Mouse (Mus musculus) spleen, adult 2 months (tissue): Measurements from ENCODE around the gene Gle1. TPM values are rescaled to one million over a fixed set of nuclear protein-coding genes. Genes with fewer than 3 reads are reported as not detected.

Experiments used
- DNase-seq, 2 experiments: peaks; one replicate each; pipeline versions ENCODE4 v3.0.0 to v3.0.0-alpha.2; 2012 to 2021; ENCODE audit warnings: low spot score in 2 of 2, low read depth in 1 of 2
- H3K27ac ChIP-seq: fragments of 200-500 bp; 2 replicates; pipeline ENCODE4 v1.5.1; 2012; ENCODE audit warnings: low read length, inconsistent platforms; ENCODE audit not compliant: insufficient read depth
- H3K27me3 ChIP-seq: fragments of 200-500 bp; 2 replicates; pipeline ENCODE4 v1.6.1; 2012; ENCODE audit warnings: mild to moderate bottlenecking, moderate library complexity, low read length, inconsistent platforms; ENCODE audit not compliant: control insufficient read depth, insufficient read depth
- H3K36me3 ChIP-seq: fragments of 200-500 bp; 2 replicates; pipeline ENCODE4 v1.6.1; 2012; ENCODE audit warnings: mild to moderate bottlenecking, low read length, inconsistent platforms; ENCODE audit not compliant: control insufficient read depth, insufficient read depth
- H3K4me1 ChIP-seq: fragments of 200-500 bp; 2 replicates; pipeline ENCODE4 v1.6.1; 2011; ENCODE audit warnings: inconsistent platforms; ENCODE audit not compliant: control insufficient read depth, insufficient read depth, insufficient read length
- H3K4me3 ChIP-seq: fragments of 200-500 bp; 2 replicates; pipeline ENCODE4 v1.5.1; 2011; ENCODE audit warnings: mild to moderate bottlenecking, inconsistent platforms; ENCODE audit not compliant: insufficient read depth, insufficient read length; ENCODE audit errors: extremely low read depth
- CTCF ChIP-seq: fragments of 200-500 bp; IDR thresholded peaks from 2 replicates; pipeline ENCODE4 v1.5.1; 2011; ENCODE audit warnings: mild to moderate bottlenecking, inconsistent platforms; ENCODE audit not compliant: insufficient read depth, insufficient read length, insufficient replicate concordance; ENCODE audit errors: extremely low read depth
- POLR2A ChIP-seq: fragments of 200-500 bp; IDR thresholded peaks from 2 replicates; pipeline ENCODE4 v1.6.1; 2011; ENCODE audit warnings: low read depth, low read length, inconsistent platforms
- WGBS: fragments of 180-500 bp; shearing (Covaris S2); methylation state at CpG from one replicate; pipeline ENCODE4 v1.1.7; 2018; 5-methylcytosine and 5-hydroxymethylcytosine counted together
- polyA plus RNA-seq: library from polyadenylated mRNA; depleted of rRNA; stranded (reverse); fragments of >200 nt; gene quantifications from 2 replicates; pipeline ENCODE4 v1.2.3, GENCODE M21; 2012

Gene Gle1
- polyA plus RNA-seq, 1 experiment: 14.5 TPM

DNA sequence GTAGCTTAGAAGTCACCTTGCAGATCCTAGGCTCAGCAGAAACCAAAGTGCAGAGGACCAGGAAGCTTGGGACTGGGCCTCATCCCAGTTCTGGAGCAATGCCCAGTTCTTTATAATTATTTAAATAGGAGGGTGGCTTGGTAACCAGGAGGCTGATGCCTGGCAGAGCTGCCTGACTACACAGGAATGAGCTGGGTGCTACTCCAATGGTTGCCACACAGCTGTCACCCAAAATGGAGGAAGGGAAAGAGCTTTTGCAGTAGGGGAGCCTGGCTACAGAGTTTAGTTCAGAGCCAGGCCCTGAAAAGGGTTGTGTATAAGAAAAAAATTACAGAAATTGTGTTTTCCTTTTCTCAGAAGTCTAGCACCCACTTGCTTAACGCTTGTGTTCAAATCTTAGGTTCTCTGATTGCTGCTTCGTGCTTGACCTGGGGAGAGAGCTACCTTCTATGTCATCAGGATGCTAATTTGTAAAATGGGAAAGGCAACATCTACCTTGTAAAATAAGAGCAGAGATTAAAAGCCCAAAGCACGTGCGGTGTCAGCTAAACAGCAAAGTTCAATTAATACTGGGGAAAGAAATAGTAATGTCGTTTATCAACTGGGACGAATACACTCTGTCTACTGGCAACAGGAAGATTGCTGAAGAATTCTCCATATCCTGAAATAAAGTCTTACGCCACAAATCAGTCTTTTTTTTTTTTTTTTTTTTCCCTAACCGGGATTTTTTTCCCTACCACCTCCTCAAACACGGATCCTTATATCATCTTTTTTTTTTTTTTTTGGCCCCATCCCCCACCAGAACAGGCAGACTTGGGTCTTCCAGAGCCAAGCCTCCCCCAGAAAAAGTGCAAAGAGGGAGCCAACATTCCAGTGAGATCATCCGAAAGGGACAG, 29.4 kb downstream of the Gle1 start:
- Histone ChIP-seq H3K36me3 (peaks cover 3% of the 10 kb centered on the region), H3K4me1 (no peaks in the 10 kb centered on the region; the same call in none of the 2 replicates), H3K27ac (peak overlapping the region; percentile 86), H3K27me3 (peaks cover 3% of the 10 kb centered on the region; the same call in 1 of the 2 replicates), H3K4me3 (peak overlapping the region; percentile 100)
- 22% methylated on average over 10 of the region's 10 CpGs for WGBS
- no peak for DNase-seq
- TF ChIP-seq POLR2A: no peak
- TF ChIP-seq CTCF: no peak

DNA sequence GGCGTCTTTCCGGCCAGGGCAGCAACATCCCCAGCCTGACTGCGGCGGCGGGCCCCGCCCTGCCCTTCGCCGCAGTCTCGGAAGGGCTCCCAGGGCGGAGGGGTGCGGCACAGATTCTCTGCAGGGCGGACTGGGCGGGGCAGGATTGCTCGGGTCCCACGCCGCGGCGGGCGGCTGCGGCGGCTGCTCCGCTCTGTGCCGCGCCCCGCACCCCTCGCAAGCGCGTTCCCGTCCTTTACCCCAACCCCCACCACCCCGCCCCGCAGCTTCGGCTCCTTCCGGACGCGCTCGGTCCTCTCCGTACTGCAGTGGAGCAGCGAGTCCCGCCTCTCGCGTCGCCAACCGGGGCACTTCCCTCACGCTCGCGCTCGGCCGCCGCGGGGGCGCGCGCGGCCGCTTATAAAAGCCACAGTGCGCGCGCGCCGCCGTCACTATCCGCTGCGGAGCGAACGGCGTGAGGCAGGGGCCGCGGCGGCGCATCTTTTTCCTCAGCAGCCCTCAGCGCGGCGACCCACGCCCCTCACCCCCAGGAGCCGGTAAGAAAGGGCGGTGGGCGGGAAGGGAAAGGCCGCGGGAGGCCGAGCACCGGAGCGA, 30.1 kb downstream of the Gle1 start, which contains the start of gene Sptan1:
Gene Sptan1, plus strand, starts transcription at position 311 of the 594 bp plus-strand sequence.
- under 1% methylated on average over 82 of the region's 82 CpGs for WGBS
- Histone ChIP-seq H3K27me3 (peaks cover 3% of the 10 kb centered on the region; the same call in 1 of the 2 replicates), H3K27ac (peak within 1 kb of the TSS; percentile 97), H3K4me3 (peak within 1 kb of the TSS; percentile 100), H3K36me3 (peaks cover 4% of the 10 kb centered on the region), H3K4me1 (no peaks in the 10 kb centered on the region; the same call in none of the 2 replicates)
- DNase-seq: peak; percentile 89 to 94
- TF ChIP-seq CTCF (no peak), POLR2A (peak; percentile 96)

- WGBS: under 1% methylated on average over 35 of the region's 41 CpGs
- DNase-seq: peak; percentile 3 to 46
- TF ChIP-seq CTCF: no peak
- TF ChIP-seq POLR2A: no peak
- peak overlapping the region; percentile 97 for H3K27ac ChIP-seq
- no peaks in the 10 kb centered on the region; the same call in none of the 2 replicates for H3K4me1 ChIP-seq
- peaks cover 4% of the 10 kb centered on the region for H3K36me3 ChIP-seq
- peaks cover 3% of the 10 kb centered on the region; the same call in 1 of the 2 replicates for H3K27me3 ChIP-seq
- H3K4me3 ChIP-seq: peak overlapping the region; percentile 100
These were observed 30.7 kb downstream of the Gle1 start for GRCm38 (mm10) chr2:29965906-29966305.

- 68% methylated on average over 2 of the region's 2 CpGs for WGBS
These were observed 31.6 kb downstream of the Gle1 start for GRCm38 (mm10) chr2:29966826-29967225.

DNA sequence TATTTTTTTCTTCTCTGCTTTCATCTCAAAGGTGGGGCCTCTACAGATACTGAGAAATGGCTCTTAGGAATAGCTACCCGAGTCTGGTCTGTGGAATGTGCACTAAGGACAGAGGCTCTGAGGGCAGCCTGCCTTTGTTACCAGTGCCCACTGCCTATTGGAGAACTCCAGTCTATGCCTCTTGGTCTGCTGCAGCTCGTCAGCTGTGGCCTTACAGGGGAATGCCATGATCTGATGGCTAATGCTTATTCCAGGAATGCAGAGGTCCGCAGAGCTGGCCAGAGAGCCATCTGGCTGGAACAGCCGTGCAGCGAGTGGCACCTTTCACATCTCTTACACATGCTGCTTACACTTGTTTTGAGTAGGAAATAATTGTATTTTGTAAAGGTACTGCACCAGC, 32.5 kb downstream of the Gle1 start:
- WGBS: 84% methylated on average over 5 of the region's 5 CpGs
- DNase-seq: no peak
- Histone ChIP-seq H3K4me1 (no peaks in the 10 kb centered on the region; the same call in none of the 2 replicates), H3K36me3 (peaks cover 4% of the 10 kb centered on the region), H3K4me3 (no peak overlapping the region), H3K27ac (no peak overlapping the region), H3K27me3 (peaks cover 3% of the 10 kb centered on the region; the same call in 1 of the 2 replicates)
- TF ChIP-seq POLR2A (no peak), CTCF (no peak)

More at GRCm38 (mm10) chr2:29966826-29967225, 31.6 kb downstream of the Gle1 start:
- no peaks in the 10 kb centered on the region; the same call in none of the 2 replicates for H3K4me1 ChIP-seq
- no peak for TF ChIP-seq POLR2A
- TF ChIP-seq CTCF: no peak
- DNase-seq: no peak
- peaks cover 4% of the 10 kb centered on the region for H3K36me3 ChIP-seq
- H3K4me3 ChIP-seq: no peak overlapping the region
- no peak overlapping the region for H3K27ac ChIP-seq
- peaks cover 3% of the 10 kb centered on the region; the same call in 1 of the 2 replicates for H3K27me3 ChIP-seq

DNA sequence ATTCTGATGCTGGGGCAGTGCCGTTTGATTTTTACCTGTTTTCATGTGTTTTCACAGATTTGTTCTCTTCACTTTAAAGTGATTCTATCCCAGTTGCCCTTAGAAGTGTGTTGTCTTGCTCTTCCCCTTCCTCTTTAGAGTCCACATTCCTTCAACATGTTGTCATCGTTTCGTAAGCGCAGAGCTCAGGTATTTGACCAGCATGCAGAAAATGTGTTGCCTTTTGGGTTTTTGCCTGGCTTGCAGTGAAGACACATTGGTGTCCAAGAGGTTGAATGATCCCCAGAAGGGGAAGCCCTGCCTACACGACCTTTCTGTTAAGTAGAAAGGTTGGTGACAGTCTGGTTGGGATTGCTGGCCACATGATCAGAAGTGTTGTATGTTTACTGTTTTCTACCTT, 33.4 kb downstream of the Gle1 start:
- Histone ChIP-seq H3K4me3 (no peak overlapping the region), H3K27me3 (peaks cover 3% of the 10 kb centered on the region; the same call in 1 of the 2 replicates), H3K4me1 (no peaks in the 10 kb centered on the region; the same call in none of the 2 replicates), H3K27ac (no peak overlapping the region), H3K36me3 (peaks cover 4% of the 10 kb centered on the region)
- TF ChIP-seq POLR2A (no peak), CTCF (no peak)
- WGBS: 82% methylated on average over 5 of the region's 5 CpGs
- no peak for DNase-seq
